In the genomic region with DNA sequence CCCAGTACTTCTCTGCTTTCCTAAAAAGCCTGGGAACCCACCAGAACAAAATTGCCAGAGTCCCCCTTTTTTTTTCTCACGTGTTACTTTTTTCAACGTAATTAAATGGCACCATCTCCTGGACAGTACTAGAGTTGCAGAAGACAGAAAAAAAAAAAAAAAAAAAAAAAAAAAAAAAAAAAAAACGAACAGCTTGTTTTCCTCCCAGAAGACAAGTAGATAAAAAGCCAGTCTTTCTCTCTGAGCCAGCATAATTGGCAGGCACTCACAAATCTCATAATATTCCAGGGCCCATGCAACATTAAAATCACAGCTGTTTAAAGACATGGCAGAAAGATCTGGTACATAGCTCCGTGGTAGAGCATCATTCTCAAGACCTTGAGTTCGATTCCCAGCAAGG, we compare ENCODE assay signal across 8 mouse cellular contexts.
DNase-seq lines count a peak whose midpoint lies in the region; ATAC-seq lines count a peak whose summit lies in the region.

No protein-coding gene starts in this region.

- no peak for ATAC-seq in heart, embryonic 12.5 days (ENCODE audit: insufficient number of reproducible peaks, low FRiP score)
- ATAC-seq in neural tube, embryonic 13.5 days (ENCODE audit: low read depth): peak; percentile 41

- no peaks in the 10 kb centered on the region for H3K36me3 ChIP-seq in heart, embryonic 12.5 days
- H3K36me3 ChIP-seq in neural tube, embryonic 13.5 days: no peaks in the 10 kb centered on the region
- H3K36me3 ChIP-seq in splenic B cell, adult 2 months (ENCODE audit: control insufficient read depth, insufficient read depth, low read length, poor library complexity, severe bottlenecking): no peaks in the 10 kb centered on the region

- no peaks in the 10 kb centered on the region for H3K9me3 ChIP-seq in heart, embryonic 12.5 days (replicated peaks)
- H3K9me3 ChIP-seq in neural tube, embryonic 13.5 days: no peaks in the 10 kb centered on the region

- H3K4me2 ChIP-seq in heart, embryonic 12.5 days: no peak overlapping the region
- no peak overlapping the region for H3K4me2 ChIP-seq in neural tube, embryonic 13.5 days

- DNase-seq in heart, adult 18-20 months: peak; percentile 51 to 52
- DNase-seq in neural tube, embryonic 10.5 days (ENCODE audit: extremely low spot score, low spot score): no peak
- DNase-seq in fibroblast of lung, adult 2 months (ENCODE audit: low read depth): peak; percentile 25
- peak; percentile 62 for DNase-seq in splenic B cell, adult 2 months (ENCODE audit: low read depth, low spot score)
- no peak for DNase-seq in spleen, postnatal 36 days (ENCODE audit: low spot score in 2 of 2)
- DNase-seq in right cerebral cortex, postnatal 14 days: no peak

- no peak overlapping the region for H3K27ac ChIP-seq in heart, embryonic 12.5 days (ENCODE audit: poor library complexity, severe bottlenecking)
- peak overlapping the region; percentile 33; the same call in 1 of the 2 replicates for H3K27ac ChIP-seq in neural tube, embryonic 13.5 days (replicated peaks)

- H3K27me3 ChIP-seq in heart, embryonic 12.5 days (replicated peaks): peaks cover 8% of the 10 kb centered on the region
- H3K27me3 ChIP-seq in neural tube, embryonic 13.5 days: no peaks in the 10 kb centered on the region
- no peaks in the 10 kb centered on the region for H3K27me3 ChIP-seq in splenic B cell, adult 2 months (ENCODE audit: control insufficient read depth, insufficient read depth, low read length, poor library complexity, severe bottlenecking)

- 28% methylated on average over 5 of the region's 5 CpGs for WGBS in heart, embryonic 12.5 days
- WGBS in neural tube, embryonic 13.5 days: 32% methylated on average over 5 of the region's 5 CpGs

- H3K4me1 ChIP-seq in heart, embryonic 12.5 days (replicated peaks): peaks cover 9% of the 10 kb centered on the region; the same call in 1 of the 2 replicates
- H3K4me1 ChIP-seq in neural tube, embryonic 13.5 days (replicated peaks): no peaks in the 10 kb centered on the region

- H3K4me3 ChIP-seq in heart, embryonic 12.5 days: no peak overlapping the region
- no peak overlapping the region for H3K4me3 ChIP-seq in neural tube, embryonic 13.5 days

- no peak overlapping the region for H3K9ac ChIP-seq in heart, embryonic 12.5 days
- H3K9ac ChIP-seq in neural tube, embryonic 13.5 days: no peak overlapping the region

Comparison
In these comparisons a context has a peak if more than half of its experiments do, and no peak if none do; other contexts are left out.
1. DNase-seq: peak in heart, adult 18-20 months (2 of 2), fibroblast of lung, adult 2 months (single experiment) and splenic B cell, adult 2 months (single experiment); none in neural tube, embryonic 10.5 days (single experiment), spleen, postnatal 36 days (0 of 2) and right cerebral cortex, postnatal 14 days (single experiment).